Comparison of ENCODE assay signal across 8 mouse cellular contexts in genomic region chr1:134331879-134332635, GRCm38 (mm10). TPM values are rescaled to one million over a fixed set of nuclear protein-coding genes. Genes with fewer than 3 reads are reported as not detected.
A peak's percentile ranks its signal among the peaks of the same experiment; 100 is the strongest.
DNase-seq lines count a peak whose midpoint lies in the region; ATAC-seq lines count a peak whose summit lies in the region.

No protein-coding gene starts in this region.

- H3K27me3 ChIP-seq in hindbrain, embryonic 14.5 days (ENCODE audit: control insufficient read depth, insufficient read depth, low read length) = no peaks in the 10 kb centered on the region

- ATAC-seq in frontal cortex, adult (ENCODE audit: low TSS enrichment) = 0 out of 2 replicates have a peak, but pooled peaks have one; percentile 21
- no peak for ATAC-seq in hindbrain, embryonic 14.5 days (ENCODE audit: low FRiP score)
- ATAC-seq in megakaryocyte progenitor cell, adult 5-6 weeks (replicated peaks; ENCODE audit: poor library complexity) = peak; percentile 61

- H3K9ac ChIP-seq in hindbrain, embryonic 14.5 days = no peak overlapping the region

- no peak overlapping the region for H3K4me2 ChIP-seq in hindbrain, embryonic 14.5 days (replicated peaks)

- 0 out of 2 replicates have a peak, but pooled peaks cover 3% of the 10 kb centered on the region for H3K4me1 ChIP-seq in hindbrain, embryonic 14.5 days (replicated peaks; ENCODE audit: control insufficient read depth, insufficient read depth, low read length)

- no peaks in the 10 kb centered on the region for H3K36me3 ChIP-seq in hindbrain, embryonic 14.5 days (replicated peaks; ENCODE audit: control insufficient read depth, insufficient read depth)

- no peak overlapping the region for H3K4me3 ChIP-seq in hindbrain, embryonic 14.5 days (replicated peaks; ENCODE audit: low read length)

- H3K27ac ChIP-seq in hindbrain, embryonic 14.5 days = no peak overlapping the region

- no peaks in the 10 kb centered on the region for H3K9me3 ChIP-seq in hindbrain, embryonic 14.5 days (ENCODE audit: control insufficient read depth, low read length)

- DNase-seq in Muller cell, postnatal 12 days (ENCODE audit: inconsistent ontology term) = peak; percentile 71
- DNase-seq in cerebellum, adult 11-12 months = peak; percentile 81
- peak; percentile 92 for DNase-seq in hindbrain, embryonic 14.5 days (ENCODE audit: low spot score)
- peak; percentile 78 to 87 for DNase-seq in left cerebral cortex, adult 18-20 months (ENCODE audit: low spot score in 2 of 2)
- peak; percentile 90 to 91 for DNase-seq in right cerebral cortex, adult 2 months (ENCODE audit: low spot score in 2 of 2)
- DNase-seq in urinary bladder, postnatal 36 days (ENCODE audit: low spot score in 2 of 2) = peak; percentile 64 to 71

- 60% methylated on average over 20 of the region's 20 CpGs for WGBS in hindbrain, embryonic 14.5 days

RNA-seq across cellular contexts. Expression of gene Ppfia4, which starts 0.7 kb away (rescaled TPM):
- 20.4 and 22.3 TPM in 2 replicates for polyA plus RNA-seq in hindbrain, embryonic 14.5 days (2014; fragmentation: Nextera tagmentation; extraction: Ambion mirVana)
- total RNA-seq in left cerebral cortex, adult 18-20 months (2021) = 10 to 100 TPM; 44.2 to 45.4 TPM
- total RNA-seq in megakaryocyte progenitor cell, adult 5-6 weeks (2015) = 3.1 and 6.1 TPM in 2 replicates
- 5.3 and 6.5 TPM in 2 replicates for total RNA-seq in megakaryocyte progenitor cell, adult 5-6 weeks (2017)

RNA-seq across cellular contexts. Expression of gene Tmem183a, which starts 29.7 kb away (rescaled TPM):
- polyA plus RNA-seq in hindbrain, embryonic 14.5 days (2014; fragmentation: Nextera tagmentation; extraction: Ambion mirVana) = 134 and 140 TPM in 2 replicates
- total RNA-seq in left cerebral cortex, adult 18-20 months (2021) = 10 to 100 TPM; 65.6 to 69.1 TPM
- 42.1 and 45.9 TPM in 2 replicates for total RNA-seq in megakaryocyte progenitor cell, adult 5-6 weeks (2015)
- 43.3 and 71.6 TPM in 2 replicates for total RNA-seq in megakaryocyte progenitor cell, adult 5-6 weeks (2017)

RNA-seq across cellular contexts. Expression of gene Myog, which starts 42.3 kb away (rescaled TPM):
- polyA plus RNA-seq in hindbrain, embryonic 14.5 days (2014; fragmentation: Nextera tagmentation; extraction: Ambion mirVana) = 0.13 and 0.17 TPM in 2 replicates
- not detected for total RNA-seq in left cerebral cortex, adult 18-20 months (2021)
- total RNA-seq in megakaryocyte progenitor cell, adult 5-6 weeks (2015) = not detected in 2 replicates
- total RNA-seq in megakaryocyte progenitor cell, adult 5-6 weeks (2017) = not detected in 2 replicates

RNA-seq across cellular contexts. Expression of gene 4933406M09Rik, which starts 53.7 kb away (rescaled TPM):
- not detected in 2 replicates for polyA plus RNA-seq in hindbrain, embryonic 14.5 days (2014; fragmentation: Nextera tagmentation; extraction: Ambion mirVana)
- not detected for total RNA-seq in left cerebral cortex, adult 18-20 months (2021)
- total RNA-seq in megakaryocyte progenitor cell, adult 5-6 weeks (2015) = not detected in 2 replicates
- not detected in 2 replicates for total RNA-seq in megakaryocyte progenitor cell, adult 5-6 weeks (2017)

Comparison
In these comparisons a context has a peak if more than half of its experiments do, and no peak if none do; other contexts are left out.
1. RNA of gene Ppfia4, which starts 0.7 kb away (total RNA-seq): 44.2 to 45.4 TPM in left cerebral cortex, adult 18-20 months; 3.1 to 6.5 TPM in megakaryocyte progenitor cell, adult 5-6 weeks; every median in the first group is over 4 times any median in the second.
2. Peak in every context shown above with its lines, with median percentiles within 50 percentile points of each other: DNase-seq.